Mouse (Mus musculus): Measurements from ENCODE around the gene Ntrk3.

Gene Ntrk3

DNA sequence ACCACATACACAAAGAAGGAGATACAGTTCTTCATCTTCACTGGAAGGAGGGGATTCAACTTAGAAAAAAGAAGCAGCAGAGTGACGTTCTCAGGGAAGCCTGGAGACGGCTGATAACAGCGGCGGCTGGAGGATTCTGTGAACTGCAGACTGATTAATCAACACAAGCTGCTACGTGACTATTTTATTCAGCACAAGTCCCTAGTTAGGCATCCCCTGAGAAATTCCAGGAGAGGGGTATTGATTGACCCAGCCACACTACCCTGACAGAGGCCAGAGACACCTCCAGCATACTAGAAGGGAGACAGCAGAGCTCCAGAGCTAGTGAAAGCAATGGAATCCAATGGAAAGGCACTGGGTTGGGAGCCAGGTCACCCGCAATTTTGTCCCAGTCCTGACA lies 516.1 kb downstream of the Ntrk3 start:
- no peak for DNase-seq (ENCODE audit: low read depth, low spot score)

DNA sequence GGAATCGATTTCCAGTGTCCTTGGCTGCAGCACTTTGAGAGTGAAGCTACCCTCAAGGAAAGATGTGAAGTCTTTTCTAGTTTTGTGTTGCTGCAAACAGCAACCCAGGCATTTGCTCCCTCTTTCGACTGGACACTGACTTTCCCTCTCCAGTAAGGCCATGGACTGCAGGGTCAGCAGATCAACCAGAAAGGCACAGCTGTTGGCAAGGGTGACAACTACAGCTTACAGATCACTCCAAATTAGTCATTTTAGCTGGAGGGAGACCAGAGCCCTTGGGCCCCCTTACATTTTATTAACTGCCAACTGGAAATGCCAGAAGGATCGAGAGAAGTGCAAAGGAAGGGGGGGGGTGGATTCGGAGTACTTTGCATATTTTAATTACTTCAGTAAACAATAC lies 516.9 kb downstream of the Ntrk3 start:
- DNase-seq (ENCODE audit: low read depth, low spot score) = no peak

DNA sequence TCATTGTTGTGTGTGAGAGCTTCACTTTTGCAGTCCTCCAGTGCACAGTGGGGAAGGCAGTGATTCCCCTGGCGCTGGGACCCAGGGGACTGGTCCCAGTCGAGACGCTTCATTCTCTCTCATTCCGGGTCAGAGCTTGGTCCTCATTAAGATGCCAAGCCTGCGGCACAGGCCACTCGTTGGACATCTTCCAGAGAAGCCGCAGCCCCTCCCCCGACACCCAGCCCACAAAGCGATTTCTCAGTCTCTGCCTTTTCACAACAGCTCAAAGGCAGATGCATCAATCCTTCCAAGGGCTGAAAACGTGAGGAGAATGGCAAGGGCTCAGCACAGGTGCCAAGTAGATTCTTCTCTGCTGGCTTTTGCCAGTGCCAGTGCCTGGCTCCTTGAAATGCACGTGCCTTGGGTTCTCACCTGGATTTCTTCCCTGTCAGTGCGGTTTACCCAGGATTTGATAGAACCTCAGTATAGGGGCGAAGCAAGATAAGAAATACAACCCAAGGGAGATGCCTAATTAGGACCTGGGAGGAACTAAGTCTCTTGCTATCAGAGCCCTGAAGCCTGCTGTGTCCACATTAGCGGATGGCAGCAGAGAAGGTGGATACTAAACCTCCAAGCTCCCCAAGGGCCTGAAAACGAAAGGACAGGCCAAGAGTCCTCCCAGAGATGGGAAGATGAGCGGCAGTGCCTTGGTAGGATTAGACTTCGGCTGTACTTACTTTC lies 546.7 kb downstream of the Ntrk3 start:
- DNase-seq (ENCODE audit: low read depth, low spot score) = no peak

DNA sequence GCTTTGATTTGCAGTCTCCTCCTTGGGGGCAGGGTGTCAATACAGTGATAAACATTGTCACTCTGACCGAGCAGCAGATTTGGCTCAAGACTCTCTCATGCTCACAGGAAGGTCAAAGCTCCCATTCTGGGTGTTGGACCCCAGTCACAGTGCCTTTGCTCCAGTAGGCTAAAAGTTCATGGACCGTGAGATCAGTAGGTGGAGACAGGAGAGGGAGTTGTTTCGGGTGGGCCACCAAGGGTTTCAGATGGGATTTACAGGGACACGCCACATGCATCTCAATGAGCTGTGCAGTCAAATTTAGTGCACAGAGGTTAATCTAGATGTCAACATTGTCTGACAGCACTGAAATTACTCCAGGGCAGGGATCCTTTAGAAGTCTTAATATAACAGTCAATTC lies 552.2 kb downstream of the Ntrk3 start:
- no peak for DNase-seq (ENCODE audit: low read depth, low spot score)

DNA sequence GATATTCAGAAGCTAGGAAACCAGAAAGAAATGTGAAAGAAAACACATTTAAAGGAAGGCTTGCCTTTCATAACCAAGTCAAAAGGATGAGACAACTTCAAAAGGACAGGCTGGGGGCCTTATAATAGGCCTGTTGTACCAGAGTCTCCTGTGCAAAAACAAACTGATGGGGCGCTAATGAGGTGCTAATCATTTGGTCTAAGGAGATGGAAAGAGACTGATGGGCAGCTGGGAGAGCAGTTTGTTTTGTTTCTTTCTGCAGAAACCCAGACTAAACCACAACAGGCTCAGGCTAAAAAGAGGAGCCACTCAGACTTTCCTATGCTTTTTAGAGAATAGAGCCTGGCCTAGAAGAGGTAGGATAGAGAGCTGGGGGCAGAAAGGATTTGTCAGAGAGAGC lies 554.4 kb downstream of the Ntrk3 start:
- DNase-seq (ENCODE audit: low read depth, low spot score) = no peak

DNA sequence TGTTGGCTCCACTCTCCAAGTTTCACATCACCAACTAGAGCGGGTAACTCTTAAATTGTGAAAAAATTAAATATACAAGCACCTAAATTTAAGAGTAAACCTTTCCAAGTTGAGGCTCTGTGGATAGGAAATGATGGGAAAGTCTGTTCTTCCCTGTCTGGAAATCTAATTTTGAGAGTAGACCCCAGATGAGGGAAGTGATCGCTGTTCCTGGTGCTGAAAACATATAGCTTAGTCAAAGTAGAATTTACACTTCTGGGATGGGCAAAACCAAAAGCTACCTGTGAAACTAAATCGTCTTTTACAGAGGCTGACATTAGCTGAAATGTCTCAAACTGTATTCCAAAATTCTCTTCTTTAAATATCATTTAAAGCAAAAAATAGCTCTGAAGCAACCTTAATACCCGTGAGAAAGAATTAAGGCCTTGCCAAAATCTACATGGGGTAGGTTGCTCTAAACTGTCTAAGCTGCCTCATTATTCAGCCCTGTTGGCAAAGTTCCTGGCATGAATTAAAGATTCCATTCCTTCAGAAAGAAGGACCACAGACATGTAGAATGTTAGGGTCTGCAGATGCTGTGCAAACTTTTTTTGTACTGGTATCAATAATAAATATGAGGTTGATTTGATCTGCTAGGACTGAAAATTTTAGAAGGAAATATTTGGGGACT lies 557.7 kb downstream of the Ntrk3 start:
- DNase-seq (ENCODE audit: low read depth, low spot score) = no peak

DNA sequence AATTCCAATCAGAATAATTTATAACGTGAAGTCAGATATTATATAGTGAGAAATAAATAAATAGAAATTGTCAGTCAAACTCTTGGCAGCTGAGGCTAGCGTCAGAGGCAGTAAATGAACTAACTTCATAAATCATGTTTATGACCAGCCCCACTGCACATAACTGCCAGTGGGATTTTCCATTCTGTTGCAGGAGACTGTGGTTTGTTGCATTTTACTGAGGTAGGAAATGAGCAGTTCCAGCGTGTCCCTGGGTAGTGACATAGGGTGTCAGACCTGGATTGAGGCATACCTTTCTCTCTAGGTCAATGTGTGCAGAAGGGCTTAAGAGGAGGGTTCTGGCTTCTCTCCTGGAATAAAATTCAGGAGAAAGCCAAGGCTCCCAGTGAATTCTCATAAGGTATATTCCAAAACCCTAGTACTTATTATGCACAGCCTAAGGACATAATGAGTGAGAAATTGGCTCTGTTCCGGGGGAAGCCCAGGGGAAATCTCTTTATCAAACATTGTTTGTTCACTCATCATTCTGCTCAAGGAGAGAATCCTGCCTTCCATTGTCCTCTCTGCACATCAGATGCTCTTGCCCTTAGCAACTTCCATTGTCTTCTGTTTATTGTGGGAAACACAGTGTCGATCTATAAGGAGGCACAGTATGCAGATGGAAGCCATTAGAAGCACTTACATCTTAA lies 565.4 kb downstream of the Ntrk3 start:
- DNase-seq (ENCODE audit: low read depth, low spot score) = no peak

DNA sequence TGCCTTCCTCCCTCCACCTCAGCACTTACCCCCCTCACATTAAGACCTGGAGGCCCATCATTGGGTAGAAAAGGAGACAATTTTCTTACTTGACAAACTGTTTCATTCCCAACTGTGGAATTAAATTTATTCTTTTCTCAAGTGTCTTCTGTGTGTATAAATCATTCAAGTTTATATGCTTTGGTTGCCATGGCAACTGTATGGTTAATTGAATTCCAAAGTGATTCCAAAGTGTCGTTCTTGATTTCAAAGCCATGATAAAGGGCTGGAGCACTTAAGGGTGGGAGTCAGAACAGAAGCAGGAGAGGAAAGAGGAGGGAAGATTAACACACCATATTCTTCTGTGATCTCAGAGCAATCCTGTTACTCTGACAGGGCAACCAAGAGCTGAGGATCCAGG lies 572.3 kb downstream of the Ntrk3 start:
- no peak for DNase-seq (ENCODE audit: low read depth, low spot score)

DNA sequence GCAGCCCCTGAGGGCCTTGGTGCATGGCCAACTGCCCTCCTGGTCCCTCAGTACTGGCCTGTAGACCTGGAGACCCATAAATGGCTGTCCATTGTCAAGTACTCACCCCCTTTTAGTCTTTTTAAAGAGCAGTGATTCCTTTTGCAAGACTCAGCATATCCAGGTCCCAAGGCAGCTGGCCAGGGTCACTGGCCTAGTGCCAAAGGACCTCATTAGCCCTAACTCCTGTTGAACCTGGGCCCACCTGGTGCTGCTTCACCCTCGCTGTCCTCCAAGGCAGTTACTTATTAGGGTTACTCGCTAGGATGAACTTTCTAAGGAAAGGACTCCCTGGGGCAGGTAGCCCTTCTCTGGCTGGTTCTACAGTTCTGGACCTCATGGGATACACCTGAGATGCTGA lies 579.9 kb downstream of the Ntrk3 start:
- DNase-seq (ENCODE audit: low read depth, low spot score) = no peak

DNA sequence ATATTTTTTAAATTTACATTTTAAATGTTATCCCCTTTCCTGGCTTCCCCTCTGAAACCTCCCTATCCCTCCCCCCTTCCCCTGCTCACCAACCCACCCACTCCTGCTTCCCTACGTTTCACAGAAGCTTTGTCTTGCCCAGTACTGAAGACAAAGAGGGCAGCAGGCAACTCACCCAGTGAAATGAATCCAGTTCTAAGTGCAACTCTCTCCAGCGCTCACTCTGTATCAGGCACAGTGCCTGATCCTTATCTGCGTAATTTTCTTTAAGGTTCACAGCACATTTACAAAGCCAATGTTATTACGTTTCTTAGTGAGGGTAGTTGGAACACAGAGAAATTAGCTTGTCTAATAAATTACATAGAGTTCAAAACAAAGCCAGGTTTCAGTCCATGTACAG lies 592.6 kb downstream of the Ntrk3 start:
- DNase-seq (ENCODE audit: low read depth, low spot score) = no peak

DNA sequence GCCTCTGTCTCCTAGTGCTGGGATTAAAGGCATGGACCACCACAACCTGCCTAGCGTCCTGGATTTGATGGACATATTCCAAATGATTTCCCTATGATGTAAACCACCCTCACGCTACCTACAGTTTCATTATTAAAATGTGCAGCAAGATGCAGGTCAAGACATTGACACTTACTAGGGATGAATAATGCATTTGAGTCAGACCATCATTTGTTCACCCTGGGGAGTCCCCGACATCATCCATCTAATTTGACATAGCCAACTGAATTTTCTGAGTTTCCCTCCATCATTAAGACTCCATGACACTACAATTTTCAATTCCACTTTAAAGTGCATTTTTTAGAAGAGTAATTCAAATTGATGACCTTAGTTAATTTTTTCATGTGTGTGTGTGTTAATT lies 593.0 kb downstream of the Ntrk3 start:
- DNase-seq (ENCODE audit: low read depth, low spot score) = no peak

DNA sequence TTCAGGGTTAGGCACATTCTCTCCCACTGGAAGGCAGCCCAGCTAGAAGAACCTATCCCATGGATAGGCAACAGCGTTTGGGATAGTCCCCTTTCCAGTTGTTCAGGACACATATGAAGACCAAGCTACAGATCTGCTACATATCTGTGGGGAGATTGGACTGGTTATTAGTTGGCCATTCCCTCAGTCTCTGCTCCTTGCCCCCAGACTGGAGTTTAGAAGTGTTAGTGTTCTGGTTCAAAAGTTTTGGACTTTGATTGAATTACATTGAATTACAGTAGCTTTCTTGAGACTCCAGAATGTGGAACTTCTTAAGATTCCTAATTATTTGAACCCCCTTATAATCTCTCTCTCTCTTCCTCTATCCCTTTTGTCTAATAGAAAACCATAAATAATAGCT lies 607.8 kb downstream of the Ntrk3 start:
- DNase-seq (ENCODE audit: low read depth, low spot score) = no peak
